Mouse (Mus musculus) heart, embryonic 12.5 days (tissue): ENCODE results near the gene Epb41l2. TPM values are rescaled to one million over a fixed set of nuclear protein-coding genes. Genes with fewer than 3 reads are reported as not detected.

Experiments used
- ATAC-seq: fragments of 200-750 bp; cut with Nextera tagmentation; 2 replicates; pipeline ENCODE4 v1.8.0; 2017; ENCODE audit warnings: moderate TSS enrichment, moderate library complexity; ENCODE audit not compliant: insufficient number of reproducible peaks, low FRiP score
- H3K27ac ChIP-seq: fragments of 300-500 bp; sonication (generic); 2 replicates; pipeline ENCODE4 v1.5.1; 2016; ENCODE audit warnings: mild to moderate bottlenecking, moderate library complexity; ENCODE audit not compliant: poor library complexity, severe bottlenecking
- H3K27me3 ChIP-seq: fragments of 300-500 bp; sonication (generic); replicated peaks from 2 replicates; pipeline ENCODE4 v1.6.1; 2016; ENCODE audit warnings: mild to moderate bottlenecking, moderate library complexity
- H3K36me3 ChIP-seq: fragments of 300-500 bp; sonication (generic); 2 replicates; pipeline ENCODE4 v1.6.1; 2016; ENCODE audit warnings: mild to moderate bottlenecking, moderate library complexity
- H3K4me1 ChIP-seq: fragments of 300-500 bp; sonication (generic); replicated peaks from 2 replicates; pipeline ENCODE4 v1.6.1; 2016; ENCODE audit warnings: mild to moderate bottlenecking
- H3K4me2 ChIP-seq: fragments of 300-500 bp; sonication (generic); 2 replicates; pipeline ENCODE4 v1.6.1; 2016; ENCODE audit warnings: mild to moderate bottlenecking, moderate library complexity
- H3K4me3 ChIP-seq: fragments of 300-500 bp; sonication (generic); 2 replicates; pipeline ENCODE4 v1.5.1; 2016; ENCODE audit warnings: mild to moderate bottlenecking
- H3K9ac ChIP-seq: fragments of 300-500 bp; sonication (generic); 2 replicates; pipeline ENCODE4 v1.6.1; 2016; ENCODE audit warnings: mild to moderate bottlenecking, moderate library complexity
- H3K9me3 ChIP-seq: fragments of 300-500 bp; sonication (generic); replicated peaks from 2 replicates; pipeline ENCODE4 v1.6.1; 2016; ENCODE audit warnings: mild to moderate bottlenecking, moderate library complexity
- WGBS: fragments of 180-500 bp; shearing (Covaris S2); methylation state at CpG from one replicate; pipeline ENCODE4 v1.1.7; 2016; 5-methylcytosine and 5-hydroxymethylcytosine counted together
- polyA plus RNA-seq: library from polyadenylated mRNA; unstranded; fragments of >200 nt; fragmentation: Nextera tagmentation; extraction: Ambion mirVana; gene quantifications from 2 replicates; pipeline ENCODE4 v1.2.1, GENCODE M21; 2016

Gene Epb41l2
- polyA plus RNA-seq, 1 experiment from 2014 or later, result 61.4 TPM

DNA sequence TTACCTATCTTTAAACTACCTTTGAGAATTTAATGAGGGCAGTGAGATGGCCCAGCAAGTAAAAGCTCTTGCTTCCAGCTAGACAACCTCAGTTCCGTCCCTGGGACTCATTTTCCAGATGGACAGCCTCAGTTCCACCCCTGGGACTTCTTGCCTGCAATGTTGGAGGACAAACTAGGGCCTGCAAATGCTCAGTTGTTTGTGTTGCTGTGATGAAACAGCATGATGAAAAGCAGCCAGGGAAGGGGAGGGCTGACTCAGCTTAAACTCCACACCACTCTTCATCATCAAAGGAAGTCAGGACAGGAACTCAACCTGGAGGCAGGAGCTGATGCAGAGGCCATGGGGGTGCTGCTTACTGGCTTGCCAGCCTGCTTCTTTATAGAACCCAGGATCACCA lies 154.2 kb downstream of the Epb41l2 start:
- no peak overlapping the region for H3K27ac ChIP-seq
- no peak overlapping the region for H3K4me3 ChIP-seq
- H3K9me3 ChIP-seq, result no peaks in the 10 kb centered on the region
- H3K36me3 ChIP-seq, result peaks cover 42% of the 10 kb centered on the region
- no peak overlapping the region for H3K4me2 ChIP-seq
- no peaks in the 10 kb centered on the region for H3K27me3 ChIP-seq
- H3K9ac ChIP-seq, result no peak overlapping the region
- WGBS, result 59% methylated on average over 1 of the region's 1 CpGs
- H3K4me1 ChIP-seq, result no peaks in the 10 kb centered on the region
- no peak for ATAC-seq

DNA sequence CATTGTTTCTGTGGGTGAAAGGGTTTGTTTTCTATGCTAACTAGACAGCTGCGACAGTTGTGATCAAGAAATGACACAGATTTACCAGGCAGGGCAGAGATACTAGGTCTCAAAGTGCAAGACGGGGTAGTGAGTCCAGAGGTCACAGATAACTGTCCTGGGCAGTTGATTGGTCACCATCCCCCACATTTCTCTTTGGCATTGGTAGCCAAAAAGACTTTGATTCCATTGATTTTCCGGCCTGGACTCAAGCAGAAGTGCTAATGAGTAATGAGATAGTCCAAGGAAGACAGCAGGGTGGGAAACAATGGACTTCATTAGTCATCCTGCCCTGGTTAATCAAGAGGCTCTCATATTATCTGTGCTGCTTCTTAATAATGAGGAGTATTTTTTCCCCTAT lies 160.4 kb downstream of the Epb41l2 start:
- no peaks in the 10 kb centered on the region for H3K27me3 ChIP-seq
- peaks cover 51% of the 10 kb centered on the region for H3K36me3 ChIP-seq
- WGBS, result 52% methylated on average over 3 of the region's 3 CpGs
- H3K4me1 ChIP-seq, result 0 out of 2 replicates have a peak, but pooled peaks cover 4% of the 10 kb centered on the region
- H3K27ac ChIP-seq, result no peak overlapping the region
- no peak overlapping the region for H3K4me3 ChIP-seq
- no peak overlapping the region for H3K9ac ChIP-seq
- no peak for ATAC-seq
- no peak overlapping the region for H3K4me2 ChIP-seq
- H3K9me3 ChIP-seq, result no peaks in the 10 kb centered on the region

DNA sequence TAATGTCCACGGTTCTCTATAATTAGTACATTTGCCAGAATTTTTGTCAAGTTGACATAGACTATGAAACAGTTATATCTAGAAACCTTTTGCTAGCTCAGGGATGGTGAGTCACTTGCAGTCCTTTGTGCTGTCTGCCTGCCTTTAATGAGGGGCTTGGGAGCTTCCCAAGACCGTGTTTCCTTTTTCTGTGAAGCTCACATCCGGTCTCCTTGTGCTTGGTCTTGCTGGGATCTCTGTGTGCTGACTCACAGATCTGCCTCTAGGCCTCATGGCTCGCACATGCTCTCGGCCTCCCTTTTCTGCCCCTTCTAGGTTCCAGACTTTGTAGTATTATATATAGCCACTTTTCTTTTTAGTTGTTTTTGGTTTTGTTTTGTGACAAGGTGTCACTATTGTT lies 160.8 kb downstream of the Epb41l2 start:
- Histone ChIP-seq H3K27ac (no peak overlapping the region), H3K9ac (no peak overlapping the region), H3K27me3 (no peaks in the 10 kb centered on the region), H3K4me1 (0 out of 2 replicates have a peak, but pooled peaks cover 4% of the 10 kb centered on the region), H3K4me2 (no peak overlapping the region), H3K4me3 (no peak overlapping the region), H3K36me3 (peaks cover 46% of the 10 kb centered on the region), H3K9me3 (no peaks in the 10 kb centered on the region)
- ATAC-seq, result no peak
- WGBS, result 65% methylated on average over 5 of the region's 5 CpGs

DNA sequence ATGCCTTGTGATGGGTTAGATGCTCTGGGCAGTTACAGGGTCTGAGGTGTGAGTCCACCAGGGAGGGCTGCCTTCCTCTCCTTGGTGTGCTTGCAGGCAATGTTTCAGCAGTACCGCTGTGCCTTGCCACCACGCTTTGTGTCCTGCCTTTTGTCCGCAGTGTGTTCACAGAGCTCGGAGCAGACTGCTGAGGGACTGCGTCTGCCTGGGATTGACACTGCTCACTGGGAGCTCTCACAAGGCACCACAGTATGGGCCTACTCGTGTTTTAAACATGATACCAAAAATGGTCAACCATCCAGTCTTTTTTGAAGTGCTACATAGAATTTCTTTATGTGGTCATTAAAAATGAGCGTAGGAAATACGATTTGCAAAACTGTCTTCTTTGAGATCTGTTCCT lies 164.1 kb downstream of the Epb41l2 start:
- 0 out of 2 replicates have a peak, but pooled peaks cover 4% of the 10 kb centered on the region for H3K4me1 ChIP-seq

DNA sequence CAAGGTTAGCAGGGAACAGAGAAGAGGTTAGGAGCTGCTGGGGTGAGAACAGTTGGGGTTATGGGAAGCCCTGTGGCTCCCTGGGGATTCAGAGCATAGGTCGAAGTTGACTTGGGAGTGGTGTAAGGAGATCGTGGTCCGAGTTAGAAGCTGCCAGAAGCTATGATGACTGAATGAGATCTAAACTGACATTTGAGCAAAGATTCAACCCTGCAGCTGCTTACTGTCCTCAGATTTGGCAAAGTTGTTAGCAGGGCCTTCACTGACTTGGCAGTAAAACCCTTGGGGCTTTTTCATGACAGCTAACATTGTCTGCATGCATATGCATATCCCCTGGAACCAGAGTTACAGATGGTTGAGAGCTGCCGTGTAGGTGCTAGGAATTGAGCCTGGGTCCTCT lies 166.6 kb downstream of the Epb41l2 start:
- no peak overlapping the region for H3K9ac ChIP-seq
- no peaks in the 10 kb centered on the region for H3K4me1 ChIP-seq
- no peak for ATAC-seq
- H3K4me3 ChIP-seq, result no peak overlapping the region
- WGBS, result 73% methylated on average over 4 of the region's 4 CpGs
- no peak overlapping the region for H3K4me2 ChIP-seq
- H3K9me3 ChIP-seq, result no peaks in the 10 kb centered on the region
- H3K27ac ChIP-seq, result no peak overlapping the region
- H3K36me3 ChIP-seq, result peaks cover 23% of the 10 kb centered on the region
- no peaks in the 10 kb centered on the region for H3K27me3 ChIP-seq

More for the DNA sequence above, 164.1 kb downstream of the Epb41l2 start:
- no peaks in the 10 kb centered on the region for H3K9me3 ChIP-seq
- 92% methylated on average over 8 of the region's 8 CpGs for WGBS
- H3K27ac ChIP-seq, result no peak overlapping the region
- H3K36me3 ChIP-seq, result peaks cover 26% of the 10 kb centered on the region
- H3K27me3 ChIP-seq, result no peaks in the 10 kb centered on the region
- no peak overlapping the region for H3K4me2 ChIP-seq
- H3K4me3 ChIP-seq, result no peak overlapping the region
- no peak for ATAC-seq
- no peak overlapping the region for H3K9ac ChIP-seq

DNA sequence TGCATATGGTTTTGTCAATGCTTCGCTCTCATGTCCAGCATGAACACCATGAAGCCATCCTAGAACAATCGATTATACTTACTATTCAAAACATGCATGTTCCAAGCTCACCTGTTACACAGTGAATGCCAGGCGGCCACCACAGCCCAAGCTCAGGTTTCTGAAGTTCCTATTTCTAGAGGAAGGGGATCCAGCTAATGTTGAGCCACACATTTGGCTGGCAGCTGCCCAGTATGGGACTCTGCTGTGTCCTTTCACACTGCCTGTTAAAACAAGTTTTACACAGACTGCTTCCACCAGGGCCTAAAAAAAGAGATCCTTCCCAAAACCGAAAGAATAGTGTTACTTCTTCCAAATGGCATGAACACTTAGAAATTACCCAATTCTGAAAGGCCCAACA lies 167.0 kb downstream of the Epb41l2 start:
- 87% methylated on average over 4 of the region's 4 CpGs for WGBS
- Histone ChIP-seq H3K4me1 (no peaks in the 10 kb centered on the region), H3K36me3 (peaks cover 21% of the 10 kb centered on the region), H3K9ac (no peak overlapping the region), H3K27ac (no peak overlapping the region), H3K4me2 (no peak overlapping the region), H3K27me3 (no peaks in the 10 kb centered on the region), H3K4me3 (no peak overlapping the region), H3K9me3 (no peaks in the 10 kb centered on the region)
- ATAC-seq, result no peak

DNA sequence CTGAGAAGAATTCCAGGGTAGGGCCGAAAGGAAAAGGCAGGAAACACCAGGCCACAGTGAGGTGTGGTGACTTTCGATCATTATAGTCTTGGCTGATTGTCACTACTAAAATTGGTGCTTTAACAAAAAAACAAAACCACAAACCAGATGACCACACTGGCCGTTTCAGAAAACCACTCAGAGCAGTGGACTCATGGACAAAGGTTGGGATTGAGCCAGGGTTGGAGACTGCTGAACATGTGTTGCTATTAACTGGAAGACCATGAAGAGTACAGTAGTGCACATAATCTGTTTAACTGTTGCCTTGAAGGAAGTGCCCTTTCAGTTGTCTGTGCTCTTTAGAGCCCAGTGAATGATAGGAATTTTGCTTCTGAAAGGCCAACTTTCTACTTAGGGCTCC lies 167.5 kb downstream of the Epb41l2 start:
- peaks cover 18% of the 10 kb centered on the region for H3K36me3 ChIP-seq
- no peaks in the 10 kb centered on the region for H3K27me3 ChIP-seq
- H3K4me3 ChIP-seq, result no peak overlapping the region
- H3K27ac ChIP-seq, result no peak overlapping the region
- no peak overlapping the region for H3K9ac ChIP-seq
- H3K4me2 ChIP-seq, result no peak overlapping the region
- ATAC-seq, result no peak
- no peaks in the 10 kb centered on the region for H3K9me3 ChIP-seq
- no peaks in the 10 kb centered on the region for H3K4me1 ChIP-seq
- 75% methylated on average over 3 of the region's 3 CpGs for WGBS

DNA sequence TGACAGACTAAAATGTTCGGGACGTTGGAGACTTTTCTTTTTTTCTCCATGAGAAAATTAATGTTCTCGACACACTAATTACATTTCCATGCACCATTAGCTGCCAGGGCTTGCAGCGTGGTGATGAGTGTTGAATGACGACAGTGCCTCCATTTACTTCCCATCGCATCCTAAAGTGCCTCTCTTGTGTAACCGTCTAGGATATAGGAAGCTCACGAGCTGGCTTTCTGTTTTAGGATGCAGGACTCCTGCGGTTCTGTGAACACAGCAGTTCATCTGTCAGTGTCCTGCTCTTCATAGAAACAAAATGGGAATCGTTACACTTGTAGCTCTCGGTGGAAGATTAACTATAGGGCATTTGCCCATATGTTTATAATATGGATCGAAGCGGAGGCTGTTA lies 171.7 kb downstream of the Epb41l2 start:
- no peaks in the 10 kb centered on the region for H3K9me3 ChIP-seq
- H3K9ac ChIP-seq, result no peak overlapping the region
- ATAC-seq, result no peak
- H3K27ac ChIP-seq, result no peak overlapping the region
- H3K4me1 ChIP-seq, result peaks cover 17% of the 10 kb centered on the region
- H3K36me3 ChIP-seq, result no peaks in the 10 kb centered on the region
- WGBS, result 77% methylated on average over 13 of the region's 13 CpGs
- H3K4me2 ChIP-seq, result no peak overlapping the region
- no peaks in the 10 kb centered on the region for H3K27me3 ChIP-seq
- no peak overlapping the region for H3K4me3 ChIP-seq

DNA sequence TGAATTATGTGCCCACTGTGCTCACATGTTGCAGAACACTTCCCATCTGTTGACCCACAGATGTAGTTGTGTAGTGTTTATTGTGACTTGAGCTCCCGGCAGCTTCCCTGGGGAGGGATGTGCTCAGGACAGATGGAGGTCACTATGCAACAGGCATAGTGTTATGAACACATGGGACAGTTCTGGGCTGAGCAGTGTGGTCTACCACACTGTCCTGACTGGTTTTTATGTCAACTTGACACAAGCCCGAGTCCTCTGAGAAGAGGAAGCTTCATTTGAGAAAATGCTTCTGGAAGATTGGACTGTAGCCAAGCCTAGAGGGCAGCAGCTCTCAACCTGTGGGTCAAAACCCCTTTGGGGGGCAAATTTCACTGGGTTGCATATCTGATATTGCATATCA lies 173.5 kb downstream of the Epb41l2 start:
- no peaks in the 10 kb centered on the region for H3K27me3 ChIP-seq
- no peaks in the 10 kb centered on the region for H3K36me3 ChIP-seq
- H3K4me2 ChIP-seq, result no peak overlapping the region
- no peak overlapping the region for H3K27ac ChIP-seq
- H3K4me1 ChIP-seq, result peaks cover 17% of the 10 kb centered on the region
- WGBS, result 50% methylated on average over 2 of the region's 2 CpGs
- no peak overlapping the region for H3K4me3 ChIP-seq
- no peaks in the 10 kb centered on the region for H3K9me3 ChIP-seq
- H3K9ac ChIP-seq, result no peak overlapping the region
- ATAC-seq, result no peak

DNA sequence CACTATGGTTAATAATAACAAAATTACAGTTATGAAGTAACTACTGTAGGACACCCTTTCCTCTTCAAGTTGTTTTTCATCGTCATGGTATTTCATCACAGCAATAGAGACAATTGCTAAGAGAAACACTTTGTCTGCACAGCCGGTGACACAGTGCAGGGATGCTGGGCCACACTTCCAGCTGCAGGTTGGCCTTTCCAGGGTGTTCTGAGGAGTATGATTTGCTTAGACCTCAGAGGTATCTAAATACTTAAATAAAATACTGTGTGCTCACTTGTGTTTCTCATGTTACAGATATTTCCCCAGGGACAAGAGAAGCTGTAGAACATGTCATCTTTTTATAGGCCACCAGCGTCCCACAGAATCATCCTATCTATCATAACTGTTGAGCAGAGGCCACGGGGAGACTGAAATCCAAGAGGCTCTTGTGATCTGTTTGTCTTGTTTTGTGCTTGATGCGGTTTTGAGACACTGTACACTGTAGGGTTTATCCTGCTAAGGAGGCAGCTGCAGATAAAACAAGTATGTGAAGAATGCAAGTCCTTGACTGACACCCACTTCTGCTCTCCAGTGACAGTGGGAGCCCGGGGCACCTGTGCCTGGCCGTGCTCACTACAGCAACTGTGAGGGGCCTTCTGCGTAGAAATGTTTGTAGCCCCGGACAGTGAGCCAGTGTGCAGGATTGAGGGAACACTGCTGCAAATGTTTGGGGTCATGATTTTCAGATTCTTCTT lies 174.1 kb downstream of the Epb41l2 start:
- 31% methylated on average over 9 of the region's 9 CpGs for WGBS
- no peak overlapping the region; the same call in 1 of the 2 replicates for H3K27ac ChIP-seq
- no peaks in the 10 kb centered on the region for H3K27me3 ChIP-seq

DNA sequence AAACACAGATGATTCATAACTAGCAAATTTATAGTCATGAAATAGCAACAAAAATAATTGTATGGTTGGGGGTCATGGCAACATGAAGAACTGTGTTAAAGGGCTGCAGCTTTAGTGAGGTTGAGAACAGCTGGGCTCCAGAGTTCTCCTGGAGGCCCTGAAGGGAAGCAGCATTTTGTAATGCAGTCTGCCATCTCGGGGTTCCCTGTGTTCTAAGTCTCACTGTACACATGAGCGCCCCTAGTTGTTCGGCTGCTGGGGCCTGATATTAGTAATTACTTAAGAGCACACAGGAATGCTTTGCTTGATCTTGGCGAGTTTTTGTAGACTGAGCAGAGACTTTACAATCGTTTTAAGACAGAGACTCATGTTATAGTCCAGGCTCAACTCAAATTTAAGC lies 174.9 kb downstream of the Epb41l2 start:
- 83% methylated on average over 5 of the region's 5 CpGs for WGBS
- Histone ChIP-seq H3K4me3 (no peak overlapping the region), H3K9me3 (no peaks in the 10 kb centered on the region), H3K27me3 (no peaks in the 10 kb centered on the region), H3K9ac (no peak overlapping the region), H3K4me1 (peaks cover 21% of the 10 kb centered on the region), H3K27ac (no peak overlapping the region), H3K36me3 (no peaks in the 10 kb centered on the region), H3K4me2 (no peak overlapping the region)
- no peak for ATAC-seq

More for the DNA sequence above, 174.1 kb downstream of the Epb41l2 start:
- Histone ChIP-seq H3K4me2 (no peak overlapping the region), H3K36me3 (no peaks in the 10 kb centered on the region), H3K4me1 (peaks cover 17% of the 10 kb centered on the region), H3K9me3 (no peaks in the 10 kb centered on the region), H3K4me3 (no peak overlapping the region), H3K9ac (no peak overlapping the region)
- no peak for ATAC-seq

DNA sequence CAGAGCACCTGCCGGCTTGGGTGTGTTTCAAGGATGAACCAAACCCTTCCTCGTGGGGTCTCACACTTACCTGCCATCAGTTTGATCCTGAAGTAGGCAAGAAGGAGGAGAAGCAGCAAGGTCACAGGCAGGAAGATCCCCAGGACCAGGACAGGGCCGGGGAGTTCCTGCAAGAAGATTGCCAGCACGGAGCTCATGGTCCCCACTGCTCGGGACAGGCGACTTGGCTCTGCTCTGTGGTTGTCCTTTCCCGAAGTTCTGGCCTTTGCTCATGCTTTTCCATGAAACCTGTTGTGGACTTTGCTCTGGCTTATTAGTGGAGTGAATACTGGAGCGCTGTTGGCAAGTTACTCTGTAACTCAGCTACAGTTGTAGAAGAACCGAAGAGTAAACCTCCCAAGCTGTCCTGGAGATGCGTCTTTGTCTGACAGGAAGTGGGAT lies 176.3 kb downstream of the Epb41l2 start, which contains the start of gene Smlr1:
TSS of gene Smlr1 (minus strand) at position 377 of the 441 bp plus-strand sequence.
- WGBS, result 92% methylated on average over 10 of the region's 10 CpGs
- H3K4me1 ChIP-seq, result peaks cover 21% of the 10 kb centered on the region
- H3K27ac ChIP-seq, result no peak within 1 kb of the TSS
- no peaks in the 10 kb centered on the region for H3K9me3 ChIP-seq
- H3K4me2 ChIP-seq, result no peak within 1 kb of the TSS
- H3K36me3 ChIP-seq, result no peaks in the 10 kb centered on the region
- no peak within 1 kb of the TSS for H3K9ac ChIP-seq
- H3K4me3 ChIP-seq, result no peak within 1 kb of the TSS
- no peaks in the 10 kb centered on the region for H3K27me3 ChIP-seq
- ATAC-seq, result no peak
